Mouse (Mus musculus) right cerebral cortex, adult 18-20 months (tissue): Measurements from ENCODE around the gene Nup205.
"Not testable (repeated sequence)": the region's sequence is repeated elsewhere in the genome, so short reads cannot be mapped to it uniquely, and the experiment has no call there.

Source experiments
- DNase-seq: peaks from one replicate; pipeline ENCODE4 v3.0.0; 2022; ENCODE audit warnings: mixed read lengths

Nup205 gene

GRCm38 (mm10) chr6:35176979-35177649, at the start of gene Nup205:
Nup205 (plus strand) TSS chr6:35177421.
- DNase-seq: peak; percentile 88

DNA sequence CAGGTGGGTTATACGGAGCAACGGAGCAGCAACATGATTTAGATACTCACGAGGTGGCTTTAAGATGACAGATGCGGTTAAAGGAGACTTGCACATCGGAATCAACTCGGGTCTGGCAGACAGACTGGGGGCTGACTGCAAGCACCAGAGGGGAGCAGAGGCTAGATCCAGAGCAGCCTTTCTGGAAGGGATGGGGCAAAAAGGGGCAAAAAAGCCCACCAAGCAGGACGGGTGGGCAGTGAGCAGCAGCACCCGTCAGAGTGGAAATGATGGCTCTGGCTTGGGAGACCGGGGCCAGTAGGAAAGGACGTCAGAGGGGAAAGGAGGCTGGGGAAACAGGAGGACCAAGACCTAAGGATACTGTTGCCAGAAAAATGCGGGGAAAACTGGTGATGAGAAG, 44.4 kb upstream of the Nup205 start:
- DNase-seq: no peak

DNA sequence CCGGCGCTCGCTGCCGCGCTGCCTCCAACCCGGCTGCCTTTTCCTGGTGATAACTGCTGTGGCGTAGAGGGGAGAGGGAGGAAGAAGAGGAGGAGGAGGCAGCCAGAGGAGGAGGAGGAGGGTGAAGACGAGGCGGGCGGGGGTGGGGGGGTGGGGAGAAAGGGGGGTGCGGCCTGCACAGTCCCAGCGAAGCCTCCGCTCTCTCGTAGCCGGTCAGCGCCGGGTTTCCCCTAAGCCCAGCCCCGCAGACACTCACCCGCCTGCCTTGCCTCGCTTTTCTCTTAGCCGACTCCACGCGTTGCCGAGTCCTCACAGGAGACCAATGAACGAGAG, 44.0 kb upstream of the Nup205 start:
- DNase-seq: no peak

- DNase-seq: peak; percentile 99
These were observed 43.4 kb upstream of the Nup205 start, which contains the start of gene Cnot4 for GRCm38 (mm10) chr6:35133579-35134488. Cnot4 (minus strand) TSS chr6:35133724.

DNA sequence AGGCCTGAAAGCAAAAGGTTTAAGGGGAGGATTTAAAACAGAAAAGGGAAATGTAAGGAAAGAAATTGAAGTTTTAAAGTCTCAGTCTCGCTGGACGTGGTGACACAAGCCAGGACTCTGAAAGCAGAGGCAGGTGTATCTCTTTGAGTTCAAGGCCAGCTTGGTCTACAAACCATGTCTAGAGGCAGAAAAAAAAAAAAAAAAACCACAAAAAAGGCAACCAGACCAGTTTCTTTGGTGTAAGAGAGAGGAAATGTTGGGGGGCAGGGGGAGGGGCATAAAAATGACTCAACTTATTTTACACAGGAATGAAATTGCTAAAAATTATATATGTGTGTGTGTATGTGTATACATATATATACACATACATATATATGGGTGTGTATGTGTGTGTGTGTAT, 42.4 kb upstream of the Nup205 start:
- no peak for DNase-seq

GRCm38 (mm10) chr6:35140351-35140750, 36.9 kb upstream of the Nup205 start:
- no peak for DNase-seq

GRCm38 (mm10) chr6:35145569-35145968, 31.7 kb upstream of the Nup205 start:
- DNase-seq: no peak

- no peak for DNase-seq
These were observed 29.3 kb upstream of the Nup205 start for GRCm38 (mm10) chr6:35147726-35148422.

- no peak for DNase-seq
These were observed 22.7 kb upstream of the Nup205 start for GRCm38 (mm10) chr6:35154540-35154939.

GRCm38 (mm10) chr6:35169250-35169649, 8.0 kb upstream of the Nup205 start:
- no peak for DNase-seq

DNA sequence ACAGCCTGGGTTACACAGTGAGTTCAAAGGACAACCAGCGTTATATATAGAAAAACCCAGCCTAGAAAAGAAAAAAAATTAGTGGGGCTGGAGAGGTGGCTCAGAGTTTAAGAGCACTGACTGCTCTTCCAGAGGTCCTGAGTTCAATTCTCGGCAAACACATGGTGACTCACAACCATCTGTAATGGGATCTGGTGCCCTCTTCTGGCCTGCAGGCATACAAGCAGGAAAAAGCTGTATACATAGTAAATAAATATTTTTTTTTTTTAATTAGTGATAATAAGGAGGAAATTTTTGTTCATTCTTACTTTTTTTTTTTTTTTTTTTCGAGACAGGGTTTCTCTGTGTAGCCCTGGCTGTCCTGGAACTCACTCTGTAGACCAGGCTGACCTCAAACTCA, 5.2 kb upstream of the Nup205 start:
- DNase-seq: not testable (repeated sequence)

- DNase-seq: no peak
These were observed 4.0 kb upstream of the Nup205 start for GRCm38 (mm10) chr6:35173181-35173580.

GRCm38 (mm10) chr6:35177650-35178272, 540 bp downstream of the Nup205 start:
- no peak for DNase-seq

DNA sequence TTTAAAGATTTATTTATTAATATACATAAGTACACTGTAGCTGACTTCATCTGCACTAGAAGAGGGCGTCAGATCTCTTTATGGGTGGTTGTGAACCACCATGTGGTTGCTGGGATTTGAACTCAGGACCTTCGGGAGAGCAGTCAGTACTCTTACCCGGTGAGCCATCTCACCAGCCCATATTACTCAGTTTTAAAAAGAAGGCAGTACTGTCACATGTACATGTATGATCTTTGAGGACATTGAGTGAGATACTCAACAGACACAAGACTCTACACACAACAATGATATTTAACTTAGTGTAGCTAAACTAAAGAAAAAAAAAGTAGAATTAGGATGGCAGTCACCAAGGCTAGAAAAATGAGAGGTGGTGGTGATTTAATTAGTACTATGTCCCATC, 2.1 kb downstream of the Nup205 start:
- DNase-seq: not testable (repeated sequence)

GRCm38 (mm10) chr6:35184781-35185180, 7.6 kb downstream of the Nup205 start:
- no peak for DNase-seq

DNA sequence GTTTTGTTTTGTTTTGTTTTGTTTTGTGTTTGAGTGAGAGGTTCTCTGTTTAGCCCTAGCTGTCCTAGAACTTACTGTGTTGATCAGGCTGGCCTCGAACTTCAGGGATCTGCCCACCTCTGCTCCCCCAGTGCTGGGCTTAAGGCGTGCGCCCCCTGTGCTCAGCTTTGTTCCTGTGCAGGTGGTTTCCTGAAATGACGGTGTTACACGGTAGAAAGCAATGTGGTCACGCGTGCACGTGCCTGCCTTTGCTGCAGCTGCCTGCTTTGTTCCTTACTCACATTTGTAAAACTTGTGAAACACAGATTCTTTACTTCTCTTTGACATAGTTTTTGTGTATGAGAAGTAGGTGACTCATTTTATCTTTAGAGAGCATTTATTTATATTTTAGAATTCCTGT, 14.0 kb downstream of the Nup205 start:
- DNase-seq: no peak

- DNase-seq: no peak
These were observed 48.5 kb downstream of the Nup205 start for GRCm38 (mm10) chr6:35225696-35226095.

GRCm38 (mm10) chr6:35229415-35229814, 52.2 kb downstream of the Nup205 start:
- no peak for DNase-seq

DNA sequence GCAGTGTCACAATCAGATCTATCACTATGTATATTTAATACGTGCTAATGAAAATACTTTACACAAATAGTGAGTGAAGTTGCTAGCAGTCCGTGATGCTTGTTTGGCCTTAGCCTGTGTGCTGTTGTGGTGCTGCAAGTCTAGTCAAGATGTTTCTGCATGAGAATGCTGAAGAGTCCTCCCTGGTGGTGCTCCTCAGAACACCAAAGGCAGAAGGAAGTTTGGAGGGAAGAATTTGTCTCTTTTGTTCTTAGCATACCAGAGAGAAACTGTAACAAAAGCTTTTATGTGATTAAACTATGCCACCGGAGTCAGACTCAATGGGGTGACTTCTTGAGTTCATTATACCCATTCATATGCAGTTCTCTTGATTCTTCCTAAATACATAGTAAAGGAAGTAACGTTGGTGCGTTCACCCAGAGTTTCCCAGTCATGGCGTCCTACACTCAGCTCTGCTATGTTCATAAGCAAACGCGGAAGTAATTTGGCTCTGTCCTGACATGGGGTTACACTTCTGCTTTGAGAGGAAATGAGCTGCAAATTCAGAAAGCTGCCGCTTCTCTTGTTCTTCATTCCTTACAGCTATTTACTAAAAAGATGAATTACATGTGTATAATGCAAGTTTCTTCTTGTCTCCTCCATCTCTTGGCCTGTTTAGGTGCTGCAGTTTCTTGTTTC, 59.0 kb downstream of the Nup205 start:
- no peak for DNase-seq

DNA sequence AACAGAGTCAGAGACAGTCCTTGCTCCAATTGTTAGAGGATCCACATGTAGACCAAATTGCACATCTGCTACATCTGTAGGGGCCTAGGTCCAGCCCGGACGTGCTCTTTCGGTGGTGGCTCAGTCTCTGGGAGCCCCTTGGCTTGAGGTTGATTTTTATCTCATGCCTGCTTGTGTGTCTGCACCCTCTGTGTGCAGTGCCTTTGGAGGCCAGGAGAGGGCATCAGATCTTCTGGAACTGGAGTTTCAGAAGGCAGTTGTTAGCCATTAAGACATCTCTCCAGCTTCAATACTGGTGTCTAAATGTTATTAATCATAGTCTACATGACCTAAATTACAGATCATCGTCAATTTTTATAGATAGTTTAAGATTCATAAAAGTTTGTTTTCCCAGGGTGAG, 66.0 kb downstream of the Nup205 start:
- no peak for DNase-seq

- no peak for DNase-seq
These were observed 66.8 kb downstream of the Nup205 start for GRCm38 (mm10) chr6:35243989-35244388.

DNA sequence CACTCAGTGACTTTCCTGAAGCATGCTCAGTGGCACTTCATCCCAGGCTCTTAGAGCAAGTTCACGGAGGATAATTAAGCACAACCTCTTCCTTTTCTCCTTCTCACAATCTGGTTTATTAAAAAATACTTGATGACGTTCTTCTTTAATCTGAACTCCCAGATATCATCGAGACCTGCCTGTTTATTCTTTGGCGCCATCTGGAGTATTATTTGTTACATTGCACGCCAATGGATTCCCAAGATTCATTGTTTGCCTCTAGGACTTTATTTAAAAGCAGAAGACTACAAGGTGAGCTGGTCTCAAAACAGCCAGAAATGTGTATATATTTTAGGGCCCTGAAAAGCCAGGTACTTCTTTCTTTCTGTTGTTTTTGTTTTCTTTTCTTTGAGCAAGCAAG, 67.9 kb downstream of the Nup205 start:
- DNase-seq: no peak
